Mouse (Mus musculus) embryonic stem cell, embryonic (primary cell): ENCODE measurements at regions not wholly inside any gene's neighbourhood (a gene's known extent, or its start where the extent isn't known, plus 50 kb on each side); places are given as distances from the start of the nearest gene placed in this dataset.

Source experiments
- CTCF ChIA-PET, 4 experiments: fragments of 300-600 bp in 2 of 4; fragments of 350-600 bp in 2 of 4; sonication (Branson Sonifier 250); formaldehyde crosslinking; loops; one replicate each; lab custom pipeline; 2022; ENCODE audit warnings: inconsistent platforms in 2 of 4; lab: Charles Lee
- POLR2A ChIA-PET, 4 experiments: fragments of 300-600 bp in 2 of 4; fragments of 350-600 bp in 2 of 4; sonication (Branson Sonifier 250); formaldehyde crosslinking; loops; one replicate each; lab custom pipeline; 2022; ENCODE audit warnings: antibody characterized with exemption in 4 of 4, inconsistent platforms in 1 of 4; lab: Charles Lee

DNA sequence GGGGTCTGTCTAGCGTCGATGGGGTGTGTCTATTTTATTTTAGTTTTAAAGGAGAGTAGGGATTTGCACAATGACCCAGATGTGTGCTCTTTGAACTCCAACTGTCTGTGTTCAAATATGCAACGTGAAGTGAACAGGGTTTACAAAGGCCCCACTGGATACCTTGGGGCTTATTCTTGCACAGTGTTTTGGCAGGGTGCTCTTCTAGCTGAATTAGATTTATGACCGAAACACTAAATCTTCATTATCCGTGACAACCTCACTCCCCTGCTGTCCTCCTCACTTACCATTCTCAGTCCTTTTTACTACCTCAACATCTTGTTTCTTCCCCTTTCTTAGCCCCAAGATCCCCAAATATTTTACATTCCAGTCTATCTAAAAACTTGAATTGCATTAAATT lies 151.3 kb upstream of the Rspo3 start:
- ChIA-PET POLR2A (no interaction called here), CTCF (no interaction called here)

DNA sequence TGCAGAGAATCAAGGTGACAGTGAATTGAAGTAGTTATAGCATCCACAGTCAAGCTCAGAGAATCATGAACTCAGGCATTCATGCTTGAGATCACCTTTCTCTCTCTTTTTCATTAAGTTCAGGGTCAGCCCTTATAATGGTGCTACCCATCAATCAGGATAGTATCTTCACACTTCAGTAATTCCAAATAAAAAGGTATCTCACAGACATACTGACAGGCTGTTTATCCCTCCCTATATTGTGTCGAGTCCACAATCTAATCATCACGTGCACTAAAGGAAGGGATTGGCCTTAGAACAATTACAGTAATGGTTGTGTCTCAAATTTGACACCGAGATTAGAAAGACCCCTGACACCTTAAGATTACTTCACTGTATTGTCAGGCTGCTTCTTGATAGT lies 138.7 kb upstream of the Rspo3 start:
- CTCF ChIA-PET: no interaction called here
- POLR2A ChIA-PET: no interaction called here

DNA sequence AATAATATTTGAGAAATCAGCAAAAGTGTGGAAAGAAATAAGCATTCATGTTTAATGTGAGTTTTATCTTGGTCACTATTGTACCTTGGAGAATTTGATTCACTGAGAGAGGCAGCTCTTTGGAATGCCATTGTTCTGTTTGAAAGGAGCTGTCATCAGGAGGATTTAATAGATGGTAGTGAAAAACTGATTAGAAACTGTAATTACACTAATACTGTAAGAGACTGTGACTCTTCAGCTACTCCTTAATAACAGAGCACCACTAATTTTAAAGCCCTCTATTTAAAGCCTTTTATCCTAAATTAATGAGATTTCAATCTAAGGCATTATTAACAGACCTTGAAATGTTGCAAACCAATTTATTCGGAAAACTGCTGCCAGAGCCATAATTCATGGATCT lies 126.1 kb upstream of the Rspo3 start:
- CTCF ChIA-PET: interaction anchor here in 1 of 4 experiments (0.6 kb wide), 1 partner anchor 759 kb away, joined by 3 read pairs; no protein-coding TSS in a partner anchor
- POLR2A ChIA-PET: no interaction called here

DNA sequence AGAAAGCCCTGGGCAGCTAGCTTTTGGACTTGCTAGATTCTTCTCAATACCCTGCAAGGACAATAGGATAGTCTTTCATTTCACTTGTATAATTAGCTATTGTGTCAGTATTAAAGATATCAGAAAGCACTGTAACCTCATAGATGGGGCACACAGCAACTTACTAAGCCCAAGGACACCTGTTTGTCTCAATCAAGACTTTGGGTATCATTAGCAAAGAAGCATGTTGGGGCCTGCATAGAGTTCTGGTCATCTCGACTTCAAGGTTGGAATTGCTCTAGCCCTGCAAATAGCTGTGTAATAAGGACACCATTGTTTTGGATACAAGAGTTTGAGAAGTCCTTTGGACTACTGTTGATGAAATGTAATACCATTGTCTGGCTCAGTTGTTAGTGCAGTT lies 104.6 kb upstream of the Rspo3 start:
- ChIA-PET CTCF (no interaction called here), POLR2A (no interaction called here)

DNA sequence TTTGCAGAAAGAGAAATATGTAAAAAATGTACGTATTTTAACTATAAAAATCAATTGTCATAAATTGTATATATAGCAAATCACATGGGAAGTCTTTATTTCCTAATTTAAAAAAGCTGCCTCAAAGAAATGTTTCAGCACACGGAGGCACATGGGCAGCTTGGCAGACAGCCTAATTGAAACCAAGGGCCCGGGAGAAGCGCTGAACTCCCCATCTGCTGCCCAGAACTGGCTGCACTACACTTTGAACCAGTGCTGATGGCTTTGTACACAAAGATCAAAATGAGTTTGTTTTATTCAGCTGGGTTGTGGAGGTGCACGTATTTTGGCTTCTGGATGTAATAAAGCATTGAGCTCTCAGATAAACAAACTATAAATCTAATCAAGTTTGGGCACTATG lies 100.2 kb upstream of the Rspo3 start:
- CTCF ChIA-PET: interaction anchor here in 1 of 4 experiments (1.2 kb wide), 1 partner anchor 168 kb away, joined by 3 read pairs; no protein-coding TSS in a partner anchor
- POLR2A ChIA-PET: no interaction called here

DNA sequence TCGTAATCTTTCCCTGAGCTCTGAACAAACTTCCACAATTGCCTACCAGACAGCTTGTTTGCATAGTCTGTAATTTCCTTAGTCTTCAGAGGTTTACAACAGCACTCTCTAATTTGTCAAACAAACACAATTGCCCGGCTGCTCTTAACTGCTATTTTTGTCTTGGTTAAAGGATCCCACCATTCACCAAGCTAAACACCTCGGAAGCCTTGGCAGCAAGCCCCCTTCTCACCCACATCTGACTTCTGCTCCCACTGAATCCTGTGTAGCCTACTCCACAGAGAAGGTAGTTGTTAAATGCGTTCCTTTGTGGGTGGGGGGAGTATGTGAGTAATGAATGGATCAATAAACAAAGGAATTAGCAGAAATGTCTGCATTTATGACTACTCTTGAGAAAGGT lies 59.8 kb upstream of the Rspo3 start:
- ChIA-PET CTCF (no interaction called here), POLR2A (no interaction called here)

DNA sequence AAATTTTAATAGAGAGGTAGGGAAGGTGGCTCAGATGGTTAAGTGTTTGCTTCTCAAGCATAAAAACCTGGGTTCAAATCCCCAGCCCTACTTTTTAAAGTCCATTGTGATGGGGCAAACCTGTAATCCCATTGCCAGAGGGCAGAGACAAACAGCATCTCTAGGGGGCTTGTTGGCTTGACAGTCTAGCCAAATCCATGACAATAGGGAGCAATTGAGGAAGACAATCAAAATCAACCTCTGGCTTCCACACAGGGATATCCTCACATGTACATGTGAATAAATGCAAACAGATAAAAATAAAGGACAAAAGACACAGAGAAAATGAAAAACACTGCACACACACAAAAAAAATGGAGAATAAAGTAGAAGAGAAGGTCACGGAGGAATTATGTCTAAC lies 59.3 kb upstream of the Rspo3 start:
- POLR2A ChIA-PET: no interaction called here
- CTCF ChIA-PET: no interaction called here

DNA sequence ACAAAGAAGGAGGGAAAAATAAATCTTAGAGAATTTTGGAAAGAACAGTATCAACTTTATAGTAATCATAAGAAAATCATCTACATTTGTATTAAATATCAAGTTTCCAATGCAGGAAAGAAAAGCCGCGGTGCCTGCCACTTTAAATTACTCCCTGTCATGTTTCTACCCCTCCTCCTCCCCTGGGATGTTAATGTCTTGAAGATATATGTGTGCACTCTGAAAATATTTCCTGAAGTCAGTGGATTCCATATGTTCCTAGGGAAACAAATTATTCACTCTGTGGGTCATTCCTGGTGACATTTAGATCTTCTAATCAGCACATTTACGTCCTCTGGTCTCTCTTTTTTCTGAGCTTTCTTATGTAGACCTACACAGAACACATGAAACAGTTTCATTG lies 57.2 kb upstream of the Rspo3 start:
- ChIA-PET POLR2A (no interaction called here), CTCF (no interaction called here)

DNA sequence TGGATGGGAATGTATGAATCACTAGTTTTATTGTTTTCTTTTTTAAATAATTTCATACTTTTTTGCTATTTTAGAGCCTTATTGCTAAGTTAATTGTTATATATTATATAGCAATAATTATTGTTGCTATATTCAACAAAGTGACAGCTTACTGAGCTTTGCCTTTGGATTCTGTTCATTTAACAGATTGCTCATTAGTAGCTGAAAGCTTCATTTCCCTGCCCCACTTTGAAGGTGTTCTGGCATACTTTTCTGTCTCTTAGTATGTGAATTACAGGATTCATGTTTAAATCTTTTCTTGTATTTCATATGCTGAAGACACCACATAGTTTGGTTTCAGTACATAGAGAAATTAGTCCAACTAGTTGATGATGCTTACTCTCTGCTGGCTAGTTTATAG lies 54.5 kb upstream of the Rspo3 start:
- POLR2A ChIA-PET: no interaction called here
- CTCF ChIA-PET: no interaction called here

DNA sequence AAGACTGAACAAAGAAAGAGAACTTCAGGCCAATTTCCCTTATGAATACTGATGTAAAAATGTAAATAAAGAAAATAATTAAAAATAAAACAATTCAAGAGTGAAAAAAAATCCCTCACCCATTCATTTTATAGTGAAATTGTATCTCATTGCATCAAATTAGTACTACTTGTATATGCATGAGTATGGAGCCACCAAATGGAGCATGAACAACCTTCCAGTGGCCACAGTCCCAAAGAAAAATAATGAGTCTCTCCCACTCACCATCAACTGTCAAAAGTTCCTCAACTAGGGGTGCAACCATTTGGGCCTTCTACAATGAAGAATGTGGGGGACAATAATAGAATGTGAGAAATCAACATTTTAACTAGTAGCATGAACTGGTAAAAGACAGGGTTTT lies 54.1 kb upstream of the Rspo3 start:
- ChIA-PET CTCF (no interaction called here), POLR2A (no interaction called here)
